Mouse (Mus musculus): ENCODE measurements at regions not wholly inside any gene's neighbourhood (a gene's known extent, or its start where the extent isn't known, plus 50 kb on each side); places are given as distances from the start of the nearest gene placed in this dataset.

- no peak for TF ChIP-seq USF1 (IDR thresholded peaks at IDR 0.05; ENCODE audit: low read depth, low read length)
- peak; percentile 69 for TF ChIP-seq CHD2 (IDR thresholded peaks at IDR 0.05; ENCODE audit: low read length)
- peak; percentile 87 for TF ChIP-seq ETS1 (conservative IDR thresholded peaks at IDR 0.05; ENCODE audit: low read depth, low read length)
- TF ChIP-seq MYC (IDR thresholded peaks at IDR 0.05; ENCODE audit: low read depth, low read length) = peak; percentile 83
- TF ChIP-seq MAX (IDR thresholded peaks at IDR 0.05; ENCODE audit: low read length) = peak; percentile 75
- TF ChIP-seq KAT2A (IDR thresholded peaks at IDR 0.05; ENCODE audit: insufficient replicate concordance, low read length) = 0 out of 2 replicates have a peak, but pooled peaks have one; percentile 33
- TF ChIP-seq MEF2A (IDR thresholded peaks at IDR 0.05; ENCODE audit: borderline replicate concordance, low read depth, low read length) = peak; percentile 80
- TF ChIP-seq ELF1 (IDR thresholded peaks at IDR 0.05; ENCODE audit: low read depth, low read length) = peak; percentile 94
- no peak for TF ChIP-seq PAX5 (IDR thresholded peaks at IDR 0.05; ENCODE audit: low read length)
- peak; percentile 59; the same call in 1 of the 2 replicates for TF ChIP-seq RCOR1 (conservative IDR thresholded peaks at IDR 0.05; ENCODE audit: low read depth, low read length)
Measured at GRCm38 (mm10) chr9:60991509-60991908, 197.2 kb downstream of the Uaca start (continued).

GRCm38 (mm10) chr9:60993661-60994060, 199.3 kb downstream of the Uaca start:
- TF ChIP-seq KAT2A (IDR thresholded peaks at IDR 0.05; ENCODE audit: insufficient replicate concordance, low read length) = no peak
- no peak for TF ChIP-seq MAX (IDR thresholded peaks at IDR 0.05; ENCODE audit: low read length)
- TF ChIP-seq ELF1 (IDR thresholded peaks at IDR 0.05; ENCODE audit: low read depth, low read length) = no peak
- TF ChIP-seq CTCF (conservative IDR thresholded peaks at IDR 0.05 in 1 of 2, IDR thresholded peaks at IDR 0.05 in 1 of 2; ENCODE audit: low read depth in 2 of 2, low read length in 2 of 2) = no peak
- no peak for TF ChIP-seq UBTF (IDR thresholded peaks at IDR 0.05; ENCODE audit: low read depth, low read length)
- no peak for TF ChIP-seq ETS1 (conservative IDR thresholded peaks at IDR 0.05; ENCODE audit: low read depth, low read length)
- no peak for TF ChIP-seq BHLHE40 (IDR thresholded peaks at IDR 0.05; ENCODE audit: low read depth, low read length)
- no peak for TF ChIP-seq EP300 (IDR thresholded peaks at IDR 0.05; ENCODE audit: low read length)
- no peak for TF ChIP-seq SMC3 (IDR thresholded peaks at IDR 0.05; ENCODE audit: low read depth, low read length)
- TF ChIP-seq JUN (IDR thresholded peaks at IDR 0.05; ENCODE audit: insufficient read depth, low read depth, low read length) = no peak
- TF ChIP-seq MYC (IDR thresholded peaks at IDR 0.05; ENCODE audit: low read depth, low read length) = no peak
- TF ChIP-seq GABPA (IDR thresholded peaks at IDR 0.05; ENCODE audit: insufficient replicate concordance, low read depth, low read length) = no peak
- TF ChIP-seq USF1 (IDR thresholded peaks at IDR 0.05; ENCODE audit: low read depth, low read length) = no peak
- TF ChIP-seq POLR2A (IDR thresholded peaks at IDR 0.05; ENCODE audit: low read depth, low read length) = no peak
- TF ChIP-seq RCOR1 (conservative IDR thresholded peaks at IDR 0.05; ENCODE audit: low read depth, low read length) = no peak
- TF ChIP-seq TCF12 (IDR thresholded peaks at IDR 0.05; ENCODE audit: low read depth, low read length) = no peak
- Histone ChIP-seq H3K27me3 (replicated peaks) (peaks cover 3% of the 10 kb centered on the region), H3K9me3 (replicated peaks; ENCODE audit: low read length) (peaks cover 7% of the 10 kb centered on the region), H3K79me2 (replicated peaks; ENCODE audit: control insufficient read depth, extremely low read depth, insufficient read depth, poor library complexity, severe bottlenecking) (no peaks in the 10 kb centered on the region), H3K4me1 (ENCODE audit: control insufficient read depth in 1 of 2, insufficient read depth in 2 of 2) (peaks cover 16 to 39% of the 10 kb centered on the region in 2 experiments), H3K9ac (ENCODE audit: insufficient read depth, low read depth) (no peak overlapping the region), H3K27ac (ENCODE audit: insufficient read depth, low read depth) (no peak overlapping the region), H3K36me3 (replicated peaks in 1 of 2; ENCODE audit: control insufficient read depth in 1 of 2, insufficient read depth in 1 of 2, low read length in 1 of 2) (no peaks in the 10 kb centered on the region), H3K4me3 (replicated peaks in 1 of 3; ENCODE audit: low read depth in 2 of 3, low read length in 2 of 3, poor library complexity in 1 of 3) (no peak overlapping the region), H3K4me2 (ENCODE audit: insufficient read depth, low read depth, poor library complexity, severe bottlenecking) (no peak overlapping the region)
- no peak for DNase-seq (ENCODE audit: extremely low read depth)
- dilution Hi-C loops (cut with MboI; ENCODE audit: extremely low pct_ligation_motif_present, extremely low pct_unique_long_range_greater_than_20kb, low sequenced_read_pairs) = no loop called here
- in situ Hi-C loops (cut with MboI; ENCODE audit: low pct_ligation_motif_present, low pct_unique_long_range_greater_than_20kb, low sequenced_read_pairs) = no loop called here
